Mouse (Mus musculus) neural tube, embryonic 14.5 days (tissue): Measurements from ENCODE around the gene Lmx1a. TPM values are rescaled to one million over a fixed set of nuclear protein-coding genes. Genes with fewer than 3 reads are reported as not detected.

ENCODE experiments used
- ATAC-seq: fragments of 200-750 bp; cut with Nextera tagmentation; 2 replicates; pipeline ENCODE4 v1.8.0; 2017; ENCODE audit warnings: low read depth, mild to moderate bottlenecking, moderate TSS enrichment, moderate library complexity
- H3K27ac ChIP-seq: fragments of 300-500 bp; sonication (generic); 2 replicates; pipeline ENCODE4 v1.5.1; 2014; ENCODE audit warnings: low read depth, mild to moderate bottlenecking, control low read depth, low read length, moderate library complexity, mixed read lengths
- H3K27me3 ChIP-seq: fragments of 300-500 bp; sonication (generic); 2 replicates; pipeline ENCODE4 v1.6.1; 2014; ENCODE audit warnings: low read length; ENCODE audit not compliant: control insufficient read depth, insufficient read depth
- H3K36me3 ChIP-seq: fragments of 300-500 bp; sonication (generic); 2 replicates; pipeline ENCODE4 v1.6.1; 2014; ENCODE audit warnings: low read length, mixed read lengths; ENCODE audit not compliant: control insufficient read depth, insufficient read depth
- H3K4me1 ChIP-seq: fragments of 300-500 bp; sonication (generic); 2 replicates; pipeline ENCODE4 v1.6.1; 2014; ENCODE audit warnings: low read length; ENCODE audit not compliant: control insufficient read depth, insufficient read depth
- H3K4me2 ChIP-seq: fragments of 300-500 bp; sonication (generic); 2 replicates; pipeline ENCODE4 v1.6.1; 2014; ENCODE audit warnings: mild to moderate bottlenecking, low read depth, low read length, control low read depth
- H3K4me3 ChIP-seq: fragments of 300-500 bp; sonication (generic); 2 replicates; pipeline ENCODE4 v1.5.1; 2014; ENCODE audit warnings: low read depth, low read length, control low read depth, mixed read lengths
- H3K9ac ChIP-seq: fragments of 300-500 bp; sonication (generic); replicated peaks from 2 replicates; pipeline ENCODE4 v1.6.1; 2014; ENCODE audit warnings: low read depth, mild to moderate bottlenecking, control low read depth, low read length, mixed read lengths
- H3K9me3 ChIP-seq: fragments of 300-500 bp; sonication (generic); 2 replicates; pipeline ENCODE4 v1.6.1; 2016; ENCODE audit warnings: low read length; ENCODE audit not compliant: control insufficient read depth
- WGBS: fragments of 180-500 bp; shearing (Covaris S2); extraction: QIAGEN DNeasy Blood & Tissue Kit; methylation state at CpG from one replicate; pipeline ENCODE4 v1.1.7; 2014; 5-methylcytosine and 5-hydroxymethylcytosine counted together
- polyA plus RNA-seq: library from polyadenylated mRNA; unstranded; fragments of >200 nt; fragmentation: Nextera tagmentation; extraction: Ambion mirVana; gene quantifications from 2 replicates; pipeline ENCODE4 v1.2.1, GENCODE M21; 2014

Gene Lmx1a
- polyA plus RNA-seq, 1 experiment from 2014 or later: 0.25 TPM

DNA sequence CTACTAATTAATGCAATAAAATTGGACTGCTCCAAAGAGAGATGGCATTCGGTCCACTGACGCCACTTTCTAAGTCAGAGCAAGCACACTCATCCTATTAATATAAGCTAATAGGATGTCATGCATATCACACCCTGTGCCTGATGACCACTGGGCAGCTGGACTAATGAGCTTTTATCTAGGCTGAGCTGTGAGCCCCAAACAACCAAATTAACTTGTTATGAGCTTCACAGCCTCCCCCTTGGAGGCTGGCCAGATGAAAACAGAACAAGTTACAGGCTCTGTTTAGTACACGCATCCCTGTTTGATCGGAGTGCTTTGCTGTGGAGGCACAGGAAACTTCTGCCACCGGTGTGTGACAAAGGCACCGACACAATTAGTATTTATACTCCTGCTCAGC, 128.0 kb downstream of the Lmx1a start:
- Histone ChIP-seq H3K4me1 (peaks cover 4% of the 10 kb centered on the region; the same call in 1 of the 2 replicates), H3K4me2 (no peak overlapping the region), H3K9me3 (no peaks in the 10 kb centered on the region), H3K4me3 (no peak overlapping the region), H3K27ac (no peak overlapping the region), H3K27me3 (no peaks in the 10 kb centered on the region), H3K36me3 (no peaks in the 10 kb centered on the region), H3K9ac (no peak overlapping the region)
- 44% methylated on average over 6 of the region's 6 CpGs for WGBS
- peak; percentile 45; the same call in 1 of the 2 replicates for ATAC-seq

DNA sequence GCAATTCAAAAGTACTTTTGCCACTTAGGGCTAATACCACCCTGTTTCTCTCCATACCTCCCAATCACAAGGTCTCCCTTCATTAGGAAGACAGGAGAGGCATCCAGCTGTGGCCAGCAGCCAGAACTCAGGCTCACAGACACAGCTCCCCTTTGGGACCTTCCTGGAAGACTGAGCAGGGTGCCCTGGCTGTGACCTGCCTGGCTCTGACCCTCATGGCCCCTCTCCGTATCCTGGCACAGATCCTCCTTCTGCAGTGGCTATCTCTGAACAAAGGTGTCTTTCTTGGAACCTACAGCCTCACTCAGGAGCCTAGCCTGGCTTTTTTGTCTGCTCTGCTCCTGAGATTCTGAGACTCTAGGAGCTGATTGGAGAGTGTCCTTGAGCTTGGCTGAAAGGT, 128.6 kb downstream of the Lmx1a start:
- H3K9me3 ChIP-seq: no peaks in the 10 kb centered on the region
- H3K4me2 ChIP-seq: no peak overlapping the region
- H3K4me1 ChIP-seq: peaks cover 4% of the 10 kb centered on the region; the same call in 1 of the 2 replicates
- 12% methylated on average over 1 of the region's 1 CpGs for WGBS
- H3K27ac ChIP-seq: no peak overlapping the region
- H3K36me3 ChIP-seq: no peaks in the 10 kb centered on the region
- no peak overlapping the region for H3K9ac ChIP-seq
- ATAC-seq: peak; percentile 14; the same call in 1 of the 2 replicates
- no peaks in the 10 kb centered on the region for H3K27me3 ChIP-seq
- no peak overlapping the region for H3K4me3 ChIP-seq

DNA sequence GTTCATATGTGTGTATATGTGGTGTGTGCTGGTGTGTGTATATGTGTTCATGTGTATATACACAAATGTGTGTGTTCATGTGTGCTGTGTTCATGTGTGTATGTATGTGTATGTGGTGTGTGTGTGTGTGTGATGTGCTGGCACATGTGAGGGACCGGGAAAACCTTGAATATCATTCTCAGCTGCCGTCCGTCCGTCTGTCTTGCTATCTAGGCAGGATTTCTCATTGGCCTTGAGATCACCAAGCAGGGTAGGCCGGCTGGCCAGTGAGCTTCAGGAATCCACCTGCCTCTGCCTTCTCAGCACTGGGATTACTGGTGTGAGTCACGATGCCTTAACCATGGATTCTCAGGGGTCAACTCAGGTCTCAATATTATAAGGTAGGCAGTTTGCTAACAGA, 131.0 kb downstream of the Lmx1a start:
- Histone ChIP-seq H3K9me3 (no peaks in the 10 kb centered on the region), H3K36me3 (no peaks in the 10 kb centered on the region), H3K27ac (no peak overlapping the region), H3K4me1 (peaks cover 4% of the 10 kb centered on the region; the same call in 1 of the 2 replicates), H3K9ac (no peak overlapping the region), H3K27me3 (no peaks in the 10 kb centered on the region), H3K4me3 (no peak overlapping the region), H3K4me2 (no peak overlapping the region)
- no peak for ATAC-seq
- 95% methylated on average over 6 of the region's 6 CpGs for WGBS

DNA sequence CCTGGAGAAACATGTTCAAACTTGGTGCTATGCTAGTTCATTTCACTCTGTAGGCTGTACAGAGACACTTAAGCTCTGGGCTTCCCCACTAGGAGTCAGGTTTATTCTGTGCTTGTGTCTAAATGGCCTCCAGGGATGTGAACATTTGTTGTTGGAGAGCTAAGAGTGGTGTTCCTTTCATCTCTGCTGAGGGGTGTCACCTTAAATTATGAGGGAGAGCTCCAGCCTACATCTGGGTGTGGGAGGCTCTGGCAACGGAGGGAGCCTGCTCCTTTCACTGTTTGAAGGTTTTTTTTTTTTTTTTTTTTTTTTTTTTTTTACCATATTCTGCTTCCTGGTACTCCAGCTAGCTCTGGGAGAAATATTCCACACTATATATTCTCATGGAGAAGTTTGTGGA, 132.1 kb downstream of the Lmx1a start:
- H3K4me1 ChIP-seq: peaks cover 4% of the 10 kb centered on the region; the same call in 1 of the 2 replicates
- no peak overlapping the region for H3K4me3 ChIP-seq
- H3K4me2 ChIP-seq: no peak overlapping the region
- ATAC-seq: no peak
- no peaks in the 10 kb centered on the region for H3K27me3 ChIP-seq
- 31% methylated on average over 1 of the region's 1 CpGs for WGBS
- H3K9ac ChIP-seq: no peak overlapping the region
- no peak overlapping the region for H3K27ac ChIP-seq
- H3K36me3 ChIP-seq: no peaks in the 10 kb centered on the region
- H3K9me3 ChIP-seq: no peaks in the 10 kb centered on the region

DNA sequence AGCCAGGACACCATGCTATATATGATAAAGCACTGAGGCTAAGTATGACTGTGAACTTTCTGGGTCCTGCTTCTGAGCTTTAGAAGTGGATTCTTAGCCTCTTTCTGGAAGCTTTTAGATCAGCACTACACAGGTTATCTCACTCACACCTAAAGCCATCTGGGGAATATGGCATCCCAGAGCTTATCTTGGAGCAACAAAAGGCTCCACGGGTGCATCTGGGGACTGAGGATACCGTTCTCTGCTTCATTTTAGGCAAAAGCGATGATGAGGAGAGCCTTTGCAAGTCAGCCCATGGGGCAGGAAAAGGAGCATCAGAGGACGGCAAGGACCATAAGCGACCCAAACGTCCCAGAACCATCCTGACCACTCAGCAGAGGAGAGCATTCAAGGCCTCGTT, 141.3 kb downstream of the Lmx1a start:
- Histone ChIP-seq H3K9ac (no peak overlapping the region), H3K27ac (no peak overlapping the region), H3K4me3 (no peak overlapping the region), H3K36me3 (no peaks in the 10 kb centered on the region), H3K27me3 (no peaks in the 10 kb centered on the region), H3K4me2 (no peak overlapping the region), H3K4me1 (no peaks in the 10 kb centered on the region), H3K9me3 (no peaks in the 10 kb centered on the region)
- ATAC-seq: no peak
- 86% methylated on average over 7 of the region's 7 CpGs for WGBS

DNA sequence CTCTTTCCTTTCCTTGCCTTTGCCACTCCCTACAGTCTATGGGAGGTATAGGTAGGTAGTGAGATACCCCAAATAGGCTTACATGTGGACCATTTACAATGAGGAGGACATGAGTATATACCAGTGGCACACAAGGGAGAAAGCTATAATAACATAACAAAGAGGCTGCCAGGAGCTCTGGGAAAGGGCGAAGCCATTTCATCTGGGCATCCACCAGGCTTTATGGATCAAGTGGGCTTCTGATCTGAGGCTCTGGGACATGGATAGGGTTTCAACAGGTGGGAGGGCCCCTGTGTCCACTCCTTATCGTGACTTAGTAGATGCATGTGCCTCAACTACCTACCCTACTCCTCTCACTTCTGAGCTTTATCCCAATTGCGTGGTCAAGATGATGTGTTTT, 142.6 kb downstream of the Lmx1a start:
- ATAC-seq: no peak
- H3K27me3 ChIP-seq: no peaks in the 10 kb centered on the region
- WGBS: 94% methylated on average over 3 of the region's 3 CpGs

DNA sequence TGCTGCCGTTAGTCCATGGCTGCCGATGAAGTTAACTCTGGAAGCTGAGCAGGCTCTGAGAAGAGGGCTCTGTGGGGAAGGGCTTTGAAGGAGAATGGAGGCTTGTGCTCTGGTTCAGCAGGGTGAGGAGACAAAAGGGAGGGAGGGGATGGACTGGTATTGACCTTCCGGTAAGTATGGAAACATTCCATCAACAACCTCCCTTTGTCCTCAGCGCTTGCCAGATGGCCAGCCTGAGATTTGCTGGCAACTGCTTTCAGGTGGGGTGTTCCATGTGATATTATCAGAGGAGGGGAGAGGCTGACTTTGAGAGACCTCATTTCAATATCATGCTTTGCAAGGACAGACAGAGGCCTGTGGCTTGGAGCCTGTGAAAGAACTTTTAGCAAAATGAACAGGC, 165.8 kb downstream of the Lmx1a start:
- H3K27ac ChIP-seq: no peak overlapping the region
- H3K36me3 ChIP-seq: no peaks in the 10 kb centered on the region
- ATAC-seq: no peak
- H3K4me2 ChIP-seq: no peak overlapping the region
- H3K4me3 ChIP-seq: no peak overlapping the region
- 37% methylated on average over 4 of the region's 4 CpGs for WGBS
- no peak overlapping the region for H3K9ac ChIP-seq
- no peaks in the 10 kb centered on the region for H3K27me3 ChIP-seq
- H3K9me3 ChIP-seq: no peaks in the 10 kb centered on the region
- H3K4me1 ChIP-seq: no peaks in the 10 kb centered on the region

More for the DNA sequence above, 142.6 kb downstream of the Lmx1a start:
- Histone ChIP-seq H3K9me3 (no peaks in the 10 kb centered on the region), H3K4me2 (no peak overlapping the region), H3K36me3 (no peaks in the 10 kb centered on the region), H3K9ac (no peak overlapping the region), H3K4me1 (no peaks in the 10 kb centered on the region), H3K4me3 (no peak overlapping the region), H3K27ac (no peak overlapping the region)

DNA sequence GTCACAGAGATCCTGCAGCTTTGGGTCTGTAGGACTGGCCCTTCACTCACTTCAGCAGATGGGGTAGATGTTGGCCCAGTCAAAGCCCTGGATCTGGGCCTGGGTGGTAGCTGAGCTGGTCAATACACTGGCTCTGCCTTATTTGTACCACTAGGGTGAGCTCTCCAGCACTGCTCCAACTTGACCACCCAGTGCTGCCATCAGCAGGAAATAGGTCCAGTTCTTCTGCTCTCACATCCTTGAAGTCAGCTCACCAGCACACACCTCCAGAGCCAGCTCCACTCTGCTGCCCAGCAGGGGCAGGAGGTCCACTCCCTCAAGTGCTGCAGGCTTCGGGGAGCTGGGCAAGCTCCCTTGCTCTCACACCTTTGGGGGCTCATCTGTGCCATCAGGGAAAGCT, 183.0 kb downstream of the Lmx1a start:
- Histone ChIP-seq H3K27me3 (no peaks in the 10 kb centered on the region), H3K4me2 (no peak overlapping the region), H3K9me3 (no peaks in the 10 kb centered on the region), H3K4me1 (no peaks in the 10 kb centered on the region), H3K9ac (no peak overlapping the region), H3K4me3 (no peak overlapping the region), H3K27ac (no peak overlapping the region), H3K36me3 (no peaks in the 10 kb centered on the region)
- WGBS: 86% methylated on average over 1 of the region's 1 CpGs
- no peak for ATAC-seq

DNA sequence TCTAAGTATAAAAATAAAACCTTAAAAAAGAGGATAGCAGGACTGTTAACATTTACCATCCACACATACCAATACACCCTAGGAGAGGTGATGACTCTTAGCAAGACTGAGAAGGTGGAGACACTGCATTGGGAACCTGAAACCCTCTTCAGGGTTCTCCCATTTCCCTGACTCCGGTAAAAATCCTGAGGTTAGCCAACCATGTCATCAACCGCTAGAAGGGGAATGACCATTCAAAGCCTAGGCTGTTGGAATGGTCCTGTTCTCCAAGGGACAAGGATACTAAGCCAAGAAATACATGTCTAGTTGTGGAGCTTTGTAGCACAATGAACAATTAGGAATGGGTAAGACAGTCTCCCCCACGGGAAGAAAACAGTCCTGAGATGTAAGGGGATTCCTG, 185.1 kb downstream of the Lmx1a start:
- Histone ChIP-seq H3K4me1 (no peaks in the 10 kb centered on the region), H3K9me3 (no peaks in the 10 kb centered on the region), H3K4me2 (no peak overlapping the region), H3K36me3 (no peaks in the 10 kb centered on the region), H3K27me3 (no peaks in the 10 kb centered on the region), H3K27ac (no peak overlapping the region), H3K4me3 (no peak overlapping the region), H3K9ac (no peak overlapping the region)
- 81% methylated on average over 3 of the region's 3 CpGs for WGBS
- no peak for ATAC-seq

DNA sequence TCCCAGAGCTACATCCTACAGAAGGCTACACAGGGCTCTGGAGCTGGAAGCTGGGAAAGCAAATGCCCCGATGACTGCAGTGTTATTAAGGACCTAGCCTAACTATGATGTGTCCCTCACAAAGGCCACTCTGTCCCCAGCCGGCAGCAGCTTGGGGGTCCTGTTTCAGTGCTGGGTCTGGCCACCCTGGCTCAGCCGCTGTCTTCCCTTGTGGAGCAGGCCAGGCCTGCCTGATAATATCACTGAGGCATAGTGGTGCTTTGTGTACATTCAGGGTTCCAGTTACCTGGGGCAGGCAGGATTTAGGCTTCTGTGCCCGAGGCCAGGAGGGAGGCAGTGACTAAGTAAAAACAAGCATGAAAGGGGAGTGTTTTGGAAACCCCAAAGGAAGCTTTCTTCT, 188.9 kb downstream of the Lmx1a start:
- H3K27me3 ChIP-seq: no peaks in the 10 kb centered on the region
- no peak overlapping the region for H3K4me2 ChIP-seq
- H3K36me3 ChIP-seq: no peaks in the 10 kb centered on the region
- H3K27ac ChIP-seq: no peak overlapping the region
- H3K9me3 ChIP-seq: no peaks in the 10 kb centered on the region
- no peaks in the 10 kb centered on the region for H3K4me1 ChIP-seq
- ATAC-seq: no peak
- no peak overlapping the region for H3K9ac ChIP-seq
- 91% methylated on average over 4 of the region's 4 CpGs for WGBS
- no peak overlapping the region for H3K4me3 ChIP-seq
